Mouse (Mus musculus) 3T3-L1 (cell line): Measurements from ENCODE around the gene Phgdh.

ENCODE experiments used
- DNase-seq: peaks from one replicate; pipeline ENCODE4 v3.0.0-alpha.2; 2015; ENCODE audit warnings: low read depth, low spot score

Gene Phgdh

GRCm38 (mm10) chr3:98339706-98340109 lies at the start of gene Phgdh:
Gene Phgdh, minus strand, starts transcription at chr3:98339990.
- peak; percentile 94 for DNase-seq

- DNase-seq: no peak
These were observed 49.5 kb upstream of the Phgdh start for GRCm38 (mm10) chr3:98389305-98389704.

- DNase-seq: no peak
These were observed 48.0 kb upstream of the Phgdh start for GRCm38 (mm10) chr3:98387756-98388155.

GRCm38 (mm10) chr3:98387086-98387485 lies 47.3 kb upstream of the Phgdh start:
- no peak for DNase-seq

- DNase-seq: peak; percentile 57
These were observed 43.4 kb upstream of the Phgdh start for GRCm38 (mm10) chr3:98383024-98383790.

- peak; percentile 80 for DNase-seq
These were observed 42.6 kb upstream of the Phgdh start, which contains the start of gene Zfp697 for GRCm38 (mm10) chr3:98382246-98382939. Gene Zfp697, plus strand, starts transcription at chr3:98382461.

GRCm38 (mm10) chr3:98381677-98382245 lies 42.0 kb upstream of the Phgdh start:
- peak; percentile 49 for DNase-seq

- DNase-seq: peak; percentile 87
These were observed 39.4 kb upstream of the Phgdh start for GRCm38 (mm10) chr3:98379236-98379635.

- no peak for DNase-seq
These were observed 38.5 kb upstream of the Phgdh start for GRCm38 (mm10) chr3:98378267-98378666.

- DNase-seq: peak; percentile 88
These were observed 35.2 kb upstream of the Phgdh start for GRCm38 (mm10) chr3:98374980-98375379.

GRCm38 (mm10) chr3:98374062-98374719 lies 34.4 kb upstream of the Phgdh start:
- peak; percentile 85 for DNase-seq

- no peak for DNase-seq
These were observed 29.0 kb upstream of the Phgdh start for GRCm38 (mm10) chr3:98368776-98369175.

- DNase-seq: no peak
These were observed 28.5 kb upstream of the Phgdh start for GRCm38 (mm10) chr3:98368283-98368682.

- DNase-seq: no peak
These were observed 27.0 kb upstream of the Phgdh start for GRCm38 (mm10) chr3:98366823-98367222.

- no peak for DNase-seq
These were observed 26.3 kb upstream of the Phgdh start for GRCm38 (mm10) chr3:98366086-98366485.

- DNase-seq: peak; percentile 64
These were observed 23.0 kb upstream of the Phgdh start for GRCm38 (mm10) chr3:98362753-98363152.

GRCm38 (mm10) chr3:98356632-98357370 lies 17.0 kb upstream of the Phgdh start:
- DNase-seq: peak; percentile 25

- no peak for DNase-seq
These were observed 16.2 kb upstream of the Phgdh start for GRCm38 (mm10) chr3:98356026-98356365.

- peak; percentile 89 for DNase-seq
These were observed 15.7 kb upstream of the Phgdh start for GRCm38 (mm10) chr3:98355344-98356025.

- peak; percentile 92 for DNase-seq
These were observed 14.1 kb upstream of the Phgdh start for GRCm38 (mm10) chr3:98353892-98354291.

- DNase-seq: no peak
These were observed 8.9 kb upstream of the Phgdh start for GRCm38 (mm10) chr3:98348705-98349104.
